Mouse (Mus musculus): Measurements from ENCODE around the gene Rap1gap2. TPM values are rescaled to one million over a fixed set of nuclear protein-coding genes. Genes with fewer than 3 reads are reported as not detected.

The Rap1gap2 gene
- polyA plus RNA-seq, 1 experiment, result 9.9 TPM

DNA sequence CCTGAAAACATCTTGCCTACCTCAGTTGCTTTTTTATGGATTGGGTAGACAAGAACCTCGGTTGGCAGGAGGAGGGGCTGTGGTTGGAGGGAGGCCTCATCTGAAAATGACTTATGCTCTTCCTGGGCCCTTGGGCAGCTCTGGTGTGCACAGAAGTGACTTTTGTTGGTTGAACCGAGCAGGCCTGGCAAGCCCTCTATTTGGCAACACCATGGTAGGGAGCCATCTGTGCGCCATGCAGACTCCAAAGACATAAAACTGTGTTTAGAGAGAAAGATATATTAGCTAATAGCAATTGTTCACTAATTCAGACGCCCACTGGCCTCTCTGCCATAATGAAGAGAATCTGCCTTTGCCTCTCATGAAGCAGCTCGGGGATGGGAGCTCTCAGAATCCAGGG, 94.6 kb downstream of the Rap1gap2 start:
- no peak overlapping the region for H3K27ac ChIP-seq (ENCODE audit: control insufficient read depth, insufficient read depth, low read depth, low read length, poor library complexity)
- TF ChIP-seq POLR2A (IDR thresholded peaks at IDR 0.05; ENCODE audit: borderline replicate concordance, control insufficient read depth, low read depth, low read length) (no peak), CTCF (IDR thresholded peaks at IDR 0.05; ENCODE audit: control insufficient read depth, insufficient read depth, low read length) (no peak)
- H3K4me3 ChIP-seq (replicated peaks; ENCODE audit: control insufficient read depth, low read depth, low read length), result no peak overlapping the region
- WGBS, result 65% methylated on average over 5 of the region's 5 CpGs
- no peaks in the 10 kb centered on the region for H3K4me1 ChIP-seq (ENCODE audit: control insufficient read depth, insufficient read depth, low read length)

DNA sequence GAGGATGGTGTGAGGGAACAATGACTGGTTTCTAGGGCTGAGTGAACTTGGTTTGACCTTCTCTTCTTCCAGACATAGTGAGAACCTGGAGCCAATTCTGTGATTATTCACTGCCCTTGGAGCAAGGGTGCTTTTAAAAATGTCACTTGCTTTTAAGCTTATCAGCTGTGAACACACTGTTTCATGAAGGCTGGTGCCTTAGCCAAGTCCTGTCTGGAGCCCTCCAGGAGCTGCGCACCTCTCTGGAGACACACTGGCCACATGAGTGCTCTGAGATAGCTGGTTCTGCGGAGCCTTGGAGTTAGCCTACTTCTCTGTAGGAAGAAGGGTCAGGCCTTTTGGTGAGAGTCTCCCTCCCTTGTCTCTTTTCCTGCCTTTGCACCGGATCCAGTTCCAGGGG, 95.7 kb downstream of the Rap1gap2 start:
- TF ChIP-seq CTCF (IDR thresholded peaks at IDR 0.05; ENCODE audit: control insufficient read depth, insufficient read depth, low read length), result no peak
- TF ChIP-seq POLR2A (IDR thresholded peaks at IDR 0.05; ENCODE audit: borderline replicate concordance, control insufficient read depth, low read depth, low read length), result no peak
- Histone ChIP-seq H3K4me1 (ENCODE audit: control insufficient read depth, insufficient read depth, low read length) (no peaks in the 10 kb centered on the region), H3K4me3 (replicated peaks; ENCODE audit: control insufficient read depth, low read depth, low read length) (no peak overlapping the region), H3K27ac (ENCODE audit: control insufficient read depth, insufficient read depth, low read depth, low read length, poor library complexity) (no peak overlapping the region)
- WGBS, result 74% methylated on average over 3 of the region's 3 CpGs

DNA sequence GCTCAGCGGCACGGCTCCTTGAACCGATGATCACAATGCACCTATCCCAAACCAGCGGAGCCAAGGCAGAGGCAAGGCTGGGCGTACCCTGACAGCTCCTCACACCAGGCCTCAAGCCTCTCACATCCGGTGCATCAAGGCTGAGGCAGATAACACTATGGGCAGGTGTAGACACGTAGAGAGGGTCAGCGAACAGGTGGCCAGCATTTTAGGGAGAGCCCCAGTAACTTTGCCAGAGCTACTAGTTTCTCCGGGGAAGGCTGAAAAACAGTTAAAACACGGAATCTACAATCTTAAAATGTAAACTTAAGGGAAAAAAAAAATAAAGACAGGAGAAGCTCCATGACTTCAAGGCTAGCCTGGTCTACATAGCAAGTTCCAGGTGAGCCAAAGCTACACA, 98.1 kb downstream of the Rap1gap2 start:
- Histone ChIP-seq H3K4me1 (ENCODE audit: control insufficient read depth, insufficient read depth, low read length) (no peaks in the 10 kb centered on the region), H3K27ac (ENCODE audit: control insufficient read depth, insufficient read depth, low read depth, low read length, poor library complexity) (no peak overlapping the region), H3K4me3 (replicated peaks; ENCODE audit: control insufficient read depth, low read depth, low read length) (no peak overlapping the region)
- TF ChIP-seq CTCF (IDR thresholded peaks at IDR 0.05; ENCODE audit: control insufficient read depth, insufficient read depth, low read length), result no peak
- no peak for TF ChIP-seq POLR2A (IDR thresholded peaks at IDR 0.05; ENCODE audit: borderline replicate concordance, control insufficient read depth, low read depth, low read length)
- WGBS, result 89% methylated on average over 10 of the region's 10 CpGs

DNA sequence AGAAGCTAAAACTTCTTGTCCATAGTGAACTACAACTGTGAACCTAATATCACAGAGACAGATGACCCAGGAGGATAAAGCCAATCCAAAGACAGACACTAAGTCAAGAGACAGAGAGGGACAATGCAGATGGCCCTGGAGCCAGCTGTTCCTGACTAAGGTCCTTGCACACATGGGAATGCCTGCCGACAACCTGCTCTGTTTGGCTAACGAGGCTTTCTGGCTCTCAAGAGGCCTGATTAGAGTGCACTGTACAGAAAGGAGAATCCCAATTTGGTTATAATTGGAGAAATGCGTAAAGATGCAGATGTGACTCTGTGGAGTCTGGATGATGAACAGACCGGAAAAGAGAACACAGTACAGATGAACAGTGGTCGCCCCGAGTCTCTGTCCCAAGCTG, 104.4 kb downstream of the Rap1gap2 start:
- TF ChIP-seq CTCF (IDR thresholded peaks at IDR 0.05; ENCODE audit: control insufficient read depth, insufficient read depth, low read length) (no peak), POLR2A (IDR thresholded peaks at IDR 0.05; ENCODE audit: borderline replicate concordance, control insufficient read depth, low read depth, low read length) (no peak)
- WGBS, result 84% methylated on average over 6 of the region's 6 CpGs
- Histone ChIP-seq H3K4me3 (replicated peaks; ENCODE audit: control insufficient read depth, low read depth, low read length) (no peak overlapping the region), H3K4me1 (ENCODE audit: control insufficient read depth, insufficient read depth, low read length) (no peaks in the 10 kb centered on the region), H3K27ac (ENCODE audit: control insufficient read depth, insufficient read depth, low read depth, low read length, poor library complexity) (no peak overlapping the region)

DNA sequence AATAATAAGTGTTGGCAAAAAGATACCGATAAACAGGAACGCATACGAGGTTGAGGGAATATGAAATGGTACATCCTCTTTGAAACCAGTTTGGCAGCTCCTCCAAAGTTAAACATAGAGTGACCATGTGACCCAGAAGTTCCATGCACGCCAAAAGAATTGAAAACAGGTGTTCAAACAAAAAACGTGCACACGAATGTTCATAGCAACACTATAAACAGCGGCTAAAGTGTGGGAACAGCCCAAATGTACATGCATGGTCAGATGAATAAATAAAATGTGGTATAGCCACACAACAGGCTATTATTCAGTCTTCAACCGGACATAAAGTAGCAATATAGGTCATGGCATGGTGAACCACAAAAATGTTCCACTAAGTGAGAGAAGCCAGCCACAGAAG, 108.2 kb downstream of the Rap1gap2 start:
- WGBS, result 83% methylated on average over 8 of the region's 8 CpGs
- H3K4me1 ChIP-seq (ENCODE audit: control insufficient read depth, insufficient read depth, low read length), result no peaks in the 10 kb centered on the region

DNA sequence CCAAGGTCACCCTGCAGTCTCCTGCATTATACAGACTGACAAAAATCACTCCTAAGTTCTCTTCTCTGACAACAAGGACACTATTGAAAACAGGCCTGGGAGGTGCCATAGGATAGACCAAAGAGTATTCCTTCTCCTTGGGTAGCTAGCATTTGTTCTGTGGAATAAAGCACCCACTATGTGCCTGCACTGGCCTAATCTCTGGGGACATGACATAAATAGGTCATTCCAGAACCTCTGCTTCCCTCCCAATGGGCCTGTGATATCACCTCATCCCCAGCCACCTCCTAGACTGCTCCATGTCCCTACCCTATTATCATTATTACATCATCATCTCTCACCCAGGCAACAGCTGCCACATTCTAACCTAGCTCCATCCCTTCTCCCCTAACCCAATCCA, 108.7 kb downstream of the Rap1gap2 start:
- Histone ChIP-seq H3K4me3 (replicated peaks; ENCODE audit: control insufficient read depth, low read depth, low read length) (no peak overlapping the region), H3K4me1 (ENCODE audit: control insufficient read depth, insufficient read depth, low read length) (no peaks in the 10 kb centered on the region), H3K27ac (ENCODE audit: control insufficient read depth, insufficient read depth, low read depth, low read length, poor library complexity) (no peak overlapping the region)
- TF ChIP-seq CTCF (IDR thresholded peaks at IDR 0.05; ENCODE audit: control insufficient read depth, insufficient read depth, low read length), result no peak
- TF ChIP-seq POLR2A (IDR thresholded peaks at IDR 0.05; ENCODE audit: borderline replicate concordance, control insufficient read depth, low read depth, low read length), result no peak

More for the DNA sequence above, 108.2 kb downstream of the Rap1gap2 start:
- Histone ChIP-seq H3K27ac (ENCODE audit: control insufficient read depth, insufficient read depth, low read depth, low read length, poor library complexity) (no peak overlapping the region), H3K4me3 (replicated peaks; ENCODE audit: control insufficient read depth, low read depth, low read length) (no peak overlapping the region)
- no peak for TF ChIP-seq CTCF (IDR thresholded peaks at IDR 0.05; ENCODE audit: control insufficient read depth, insufficient read depth, low read length)
- TF ChIP-seq POLR2A (IDR thresholded peaks at IDR 0.05; ENCODE audit: borderline replicate concordance, control insufficient read depth, low read depth, low read length), result no peak

DNA sequence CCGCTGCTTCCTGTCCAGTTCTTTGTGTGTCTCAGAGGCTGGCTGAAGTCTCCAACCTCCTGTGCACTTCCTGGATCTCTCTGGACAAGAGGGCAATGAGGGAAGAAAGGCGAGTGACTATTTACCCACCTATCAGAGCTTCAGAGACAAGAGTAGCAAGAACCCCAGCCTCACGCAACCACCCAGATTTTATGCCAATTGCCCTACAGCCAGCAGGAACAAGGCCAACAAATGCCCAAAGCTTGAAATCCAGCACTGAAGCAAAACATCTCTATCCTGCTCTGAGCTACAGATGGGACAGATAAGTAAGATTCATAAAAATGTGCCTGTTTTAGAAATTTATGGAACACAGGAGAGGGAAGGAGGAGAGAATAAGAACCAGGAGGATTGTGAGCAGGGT, 109.7 kb downstream of the Rap1gap2 start:
- TF ChIP-seq CTCF (IDR thresholded peaks at IDR 0.05; ENCODE audit: control insufficient read depth, insufficient read depth, low read length) (no peak), POLR2A (IDR thresholded peaks at IDR 0.05; ENCODE audit: borderline replicate concordance, control insufficient read depth, low read depth, low read length) (no peak)
- no peak overlapping the region for H3K27ac ChIP-seq (ENCODE audit: control insufficient read depth, insufficient read depth, low read depth, low read length, poor library complexity)
- no peaks in the 10 kb centered on the region for H3K4me1 ChIP-seq (ENCODE audit: control insufficient read depth, insufficient read depth, low read length)
- H3K4me3 ChIP-seq (replicated peaks; ENCODE audit: control insufficient read depth, low read depth, low read length), result no peak overlapping the region
- 78% methylated on average over 3 of the region's 3 CpGs for WGBS

DNA sequence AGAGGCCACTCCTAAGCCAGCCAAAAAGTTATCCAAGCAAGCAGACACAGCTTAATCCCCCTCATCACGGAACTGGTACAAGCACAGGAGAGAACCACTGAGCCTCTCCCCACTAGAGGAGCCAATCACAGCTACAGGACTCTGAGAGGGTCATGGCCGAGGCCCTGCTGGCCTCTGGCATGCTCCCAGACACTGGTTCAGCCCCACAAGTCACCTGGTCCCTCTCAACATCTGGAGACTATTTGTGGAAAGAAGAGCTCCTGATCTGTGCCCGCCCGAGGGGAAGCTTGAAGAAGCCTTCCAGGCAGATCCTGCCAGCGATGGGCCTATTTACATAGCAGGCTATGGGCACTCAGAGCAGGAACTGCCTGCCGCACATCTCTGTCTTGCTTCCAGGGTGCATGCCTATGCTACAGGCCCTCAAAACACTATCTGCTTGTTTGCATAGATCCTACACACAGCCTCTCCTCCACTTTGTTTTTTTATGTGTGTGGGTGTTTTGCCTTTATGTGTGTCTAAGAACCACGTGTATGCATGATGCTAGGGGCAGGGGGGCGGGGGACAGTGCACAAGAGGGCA, 111.1 kb downstream of the Rap1gap2 start:
- no peak overlapping the region for H3K4me3 ChIP-seq (replicated peaks; ENCODE audit: control insufficient read depth, low read depth, low read length)
- 77% methylated on average over 8 of the region's 8 CpGs for WGBS
- H3K4me1 ChIP-seq (ENCODE audit: control insufficient read depth, insufficient read depth, low read length), result no peaks in the 10 kb centered on the region
- no peak for TF ChIP-seq POLR2A (IDR thresholded peaks at IDR 0.05; ENCODE audit: borderline replicate concordance, control insufficient read depth, low read depth, low read length)
- no peak for TF ChIP-seq CTCF (IDR thresholded peaks at IDR 0.05; ENCODE audit: control insufficient read depth, insufficient read depth, low read length)
- H3K27ac ChIP-seq (ENCODE audit: control insufficient read depth, insufficient read depth, low read depth, low read length, poor library complexity), result no peak overlapping the region

DNA sequence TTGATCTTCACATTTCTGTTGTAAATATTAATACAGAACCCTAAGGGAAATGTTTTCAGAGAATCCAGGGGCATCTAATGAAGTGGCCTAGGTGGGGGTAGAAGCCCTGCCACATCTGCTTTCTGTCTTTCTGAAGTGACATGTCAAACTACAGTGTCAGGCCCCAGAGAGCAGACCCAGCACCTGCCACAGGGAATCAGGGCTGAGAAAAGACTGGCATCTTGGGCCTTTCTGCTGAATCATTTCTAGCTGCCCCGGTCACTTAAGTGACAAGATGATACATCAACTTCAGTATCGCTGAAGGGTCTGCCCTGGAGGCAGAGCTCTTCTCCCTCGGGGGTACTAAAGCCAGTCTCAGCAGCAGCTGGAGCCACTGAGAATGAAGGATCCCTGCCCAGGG, 111.7 kb downstream of the Rap1gap2 start:
- Histone ChIP-seq H3K4me3 (replicated peaks; ENCODE audit: control insufficient read depth, low read depth, low read length) (no peak overlapping the region), H3K4me1 (ENCODE audit: control insufficient read depth, insufficient read depth, low read length) (peaks cover 1% of the 10 kb centered on the region), H3K27ac (ENCODE audit: control insufficient read depth, insufficient read depth, low read depth, low read length, poor library complexity) (no peak overlapping the region)
- 81% methylated on average over 3 of the region's 3 CpGs for WGBS
- TF ChIP-seq CTCF (IDR thresholded peaks at IDR 0.05; ENCODE audit: control insufficient read depth, insufficient read depth, low read length) (no peak), POLR2A (IDR thresholded peaks at IDR 0.05; ENCODE audit: borderline replicate concordance, control insufficient read depth, low read depth, low read length) (no peak)
